Mouse (Mus musculus): ENCODE data around the gene Copg1.

- TF ChIP-seq POLR2A (IDR thresholded peaks at IDR 0.05; ENCODE audit: insufficient read depth, low read length), result no peak
- TF ChIP-seq CTCF (IDR thresholded peaks at IDR 0.05; ENCODE audit: low read depth, low read length), result no peak
- no peak for TF ChIP-seq EP300 (IDR thresholded peaks at IDR 0.05; ENCODE audit: insufficient read depth, low read depth, low read length)
Observed at GRCm38 (mm10) chr6:87875562-87875961, 12.1 kb upstream of the Copg1 start.

All from ES-Bruce4 (cell line).